Mouse (Mus musculus): ENCODE data around the gene Slc25a54.

Slc25a54 gene

DNA sequence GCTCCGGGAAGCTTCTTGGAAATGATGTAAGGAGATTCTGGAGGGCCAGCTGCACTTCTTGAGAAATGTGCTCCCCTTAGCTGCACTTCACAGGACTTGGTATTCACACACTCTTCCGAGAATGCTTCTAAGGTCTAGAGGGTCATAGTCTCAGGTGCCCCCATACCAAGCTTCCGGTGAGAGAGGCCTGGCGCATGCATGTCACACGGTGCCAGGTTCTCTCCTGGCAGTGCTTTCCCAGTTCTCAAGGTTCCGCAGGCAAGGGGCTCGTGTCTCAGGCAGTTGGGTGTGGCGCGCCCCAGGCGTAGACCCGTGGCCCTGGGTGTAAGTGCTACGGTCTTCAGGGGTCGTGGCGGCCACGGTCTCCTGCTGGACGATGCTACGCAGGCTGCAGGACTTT lies at the start of gene Slc25a54:
Gene Slc25a54, plus strand, starts transcription at position 301 of the 400 bp plus-strand sequence.
- no peak for DNase-seq (ENCODE audit: low read depth, low spot score)

DNA sequence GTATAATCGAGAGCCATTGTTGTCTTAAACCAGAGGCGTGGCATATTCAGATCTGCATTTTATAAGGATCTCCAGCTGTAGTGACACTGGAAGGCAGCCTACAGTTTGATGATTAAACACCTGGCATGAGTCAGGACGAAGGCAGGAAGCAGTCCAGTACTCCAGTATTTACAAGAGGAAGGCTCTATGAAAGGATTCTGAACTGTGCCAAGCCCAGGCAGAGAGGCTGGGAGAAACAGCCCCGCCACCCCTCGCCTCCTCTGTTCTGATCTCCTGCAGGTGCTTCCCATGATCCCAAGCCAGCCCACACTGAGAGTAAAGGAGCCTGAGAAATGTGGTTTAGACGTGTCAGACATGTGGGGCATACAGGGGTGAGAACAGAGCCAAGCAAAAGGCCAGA lies 49.5 kb upstream of the Slc25a54 start:
- no peak for DNase-seq (ENCODE audit: low read depth, low spot score)

DNA sequence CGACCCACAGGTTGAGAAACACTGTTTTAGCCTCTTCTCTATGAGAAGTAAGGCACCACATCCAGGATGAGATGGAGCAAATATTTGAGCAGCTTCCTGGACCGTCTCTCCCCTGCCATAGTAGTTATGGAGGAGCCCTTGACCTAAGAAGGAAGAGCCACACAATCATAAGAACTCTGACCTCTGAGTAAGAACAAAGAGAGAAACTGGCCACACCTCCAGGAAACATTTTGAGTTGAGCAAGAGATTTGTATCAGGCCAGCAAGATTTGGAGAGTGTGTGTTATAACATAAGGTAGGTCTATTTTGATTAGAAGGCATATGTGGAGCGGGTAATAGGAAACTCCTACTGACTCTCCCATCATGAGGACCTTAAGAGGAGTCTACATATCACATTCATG lies 48.6 kb upstream of the Slc25a54 start:
- DNase-seq (ENCODE audit: low read depth, low spot score), result no peak

DNA sequence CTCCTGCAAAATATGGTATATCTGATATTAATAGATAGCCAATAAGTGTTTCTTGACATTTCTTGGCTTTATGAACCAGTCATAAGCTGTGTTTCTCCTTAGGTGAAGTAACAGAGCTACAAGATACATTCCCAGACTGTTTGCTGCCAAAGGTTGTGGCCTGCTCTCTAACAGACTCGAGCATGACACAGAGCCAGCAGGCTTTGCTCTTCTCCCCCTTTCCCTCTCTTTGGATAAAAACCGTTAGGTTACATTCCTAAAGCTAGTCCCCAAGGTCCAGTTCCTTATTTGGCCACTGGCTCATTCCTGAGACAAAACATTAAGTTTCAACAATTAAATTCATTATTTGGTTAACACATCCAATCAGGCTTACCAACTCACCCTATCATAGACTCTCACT lies 48.0 kb upstream of the Slc25a54 start:
- DNase-seq (ENCODE audit: low read depth, low spot score), result no peak

DNA sequence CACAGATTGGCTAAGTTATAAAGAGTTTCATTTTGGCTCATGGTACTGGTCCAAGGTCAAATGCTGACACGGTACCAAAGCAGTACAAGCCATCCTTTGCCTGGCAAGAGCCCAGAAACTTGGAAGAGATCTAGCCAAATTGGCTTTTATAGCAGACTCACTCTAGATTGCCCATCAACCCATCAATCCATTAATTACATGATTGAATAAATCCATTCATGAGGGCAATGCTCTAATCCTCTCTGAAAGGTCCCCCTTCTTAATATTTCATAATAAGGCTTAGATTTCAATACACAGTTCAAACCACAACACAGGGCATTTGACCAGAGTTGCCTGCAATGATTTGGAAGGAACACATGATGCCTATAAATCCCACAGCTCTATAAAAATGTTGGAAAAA lies 45.9 kb upstream of the Slc25a54 start:
- DNase-seq (ENCODE audit: low read depth, low spot score), result no peak

DNA sequence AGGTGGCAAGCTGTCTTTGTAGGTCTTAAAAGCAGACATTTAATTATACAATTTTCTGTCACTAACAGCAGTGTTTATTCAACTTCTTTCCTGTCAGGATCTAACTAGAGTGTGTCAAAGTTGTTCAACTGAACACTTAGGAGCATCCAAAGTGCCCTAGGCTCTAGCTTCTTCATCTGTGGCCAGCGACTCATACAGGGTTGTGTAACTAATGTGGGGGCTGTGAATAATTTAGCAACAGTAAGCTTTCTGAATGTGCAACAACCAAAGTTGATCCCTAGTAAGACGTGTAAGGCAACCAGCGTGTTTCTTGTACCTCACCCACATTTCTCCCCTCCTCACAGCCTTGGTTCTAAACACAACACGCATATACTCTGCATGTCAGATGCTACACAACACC lies 39.4 kb upstream of the Slc25a54 start:
- no peak for DNase-seq (ENCODE audit: low read depth, low spot score)

DNA sequence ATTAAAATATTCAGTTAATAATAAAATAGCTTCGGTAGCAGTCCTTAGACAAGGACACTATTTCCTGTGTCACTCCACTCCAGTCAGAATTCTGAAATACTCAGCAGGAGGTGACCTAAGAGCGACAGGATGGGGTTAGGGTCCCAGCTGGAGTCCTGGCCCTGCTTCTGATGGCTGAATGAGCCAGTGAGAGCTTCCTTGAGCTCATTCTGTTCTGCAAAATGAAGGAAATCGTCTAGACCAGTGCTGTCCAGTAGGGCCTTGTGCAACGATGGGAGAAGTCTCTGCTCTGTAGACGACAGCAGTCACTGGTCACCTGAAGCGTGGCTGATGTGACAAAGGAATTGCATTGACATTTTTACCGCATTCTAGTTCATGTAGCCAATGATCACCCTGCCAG lies 36.9 kb upstream of the Slc25a54 start:
- DNase-seq (ENCODE audit: low read depth, low spot score), result no peak

DNA sequence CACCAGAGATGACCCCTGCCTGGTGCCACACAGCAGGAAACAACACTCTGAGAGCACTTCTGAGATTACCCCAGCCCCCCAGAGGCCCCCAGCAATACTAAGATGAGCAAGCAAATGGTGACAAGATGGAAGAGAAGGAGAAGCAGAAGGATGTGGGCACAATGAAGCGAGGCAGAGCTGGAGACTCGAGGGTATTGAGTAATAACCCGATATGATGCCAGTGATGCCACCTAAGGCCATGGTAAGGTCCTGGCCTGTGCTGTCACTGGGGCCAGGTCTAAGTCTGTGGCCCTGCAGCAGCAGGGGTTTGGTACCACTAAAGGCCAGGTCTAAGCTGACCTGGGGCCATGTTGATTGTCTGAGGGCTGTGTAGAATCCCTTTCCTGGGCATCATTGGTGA lies 33.8 kb upstream of the Slc25a54 start:
- DNase-seq (ENCODE audit: low read depth, low spot score), result no peak

DNA sequence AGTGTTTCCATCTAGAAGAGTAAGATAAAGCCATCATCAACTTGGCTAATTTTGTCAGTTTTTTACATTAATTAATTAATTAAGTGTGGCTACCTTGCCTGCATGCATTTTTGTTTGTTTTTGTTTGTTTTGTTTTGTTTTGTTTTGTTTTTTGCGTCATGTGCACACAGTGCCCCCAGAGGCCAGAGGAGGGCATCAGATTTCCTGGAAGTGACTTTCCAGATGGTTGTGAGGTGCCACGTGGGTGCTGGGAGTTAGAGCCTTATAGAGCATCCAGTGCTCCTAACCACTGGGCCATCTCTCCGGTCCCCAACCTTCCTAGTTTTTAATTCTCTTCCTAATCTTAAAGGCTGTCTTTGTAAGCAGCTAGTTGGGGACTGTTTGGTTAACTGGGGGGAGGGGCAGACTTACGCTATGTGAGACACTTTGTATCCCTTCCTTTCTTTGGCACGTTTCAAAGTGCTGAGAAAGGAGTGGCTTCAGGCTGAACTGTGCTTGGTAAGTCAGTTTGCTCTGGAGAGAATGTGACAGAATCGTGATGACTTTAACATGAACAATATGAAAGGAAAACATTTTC lies 32.5 kb upstream of the Slc25a54 start:
- no peak for DNase-seq (ENCODE audit: low read depth, low spot score)

DNA sequence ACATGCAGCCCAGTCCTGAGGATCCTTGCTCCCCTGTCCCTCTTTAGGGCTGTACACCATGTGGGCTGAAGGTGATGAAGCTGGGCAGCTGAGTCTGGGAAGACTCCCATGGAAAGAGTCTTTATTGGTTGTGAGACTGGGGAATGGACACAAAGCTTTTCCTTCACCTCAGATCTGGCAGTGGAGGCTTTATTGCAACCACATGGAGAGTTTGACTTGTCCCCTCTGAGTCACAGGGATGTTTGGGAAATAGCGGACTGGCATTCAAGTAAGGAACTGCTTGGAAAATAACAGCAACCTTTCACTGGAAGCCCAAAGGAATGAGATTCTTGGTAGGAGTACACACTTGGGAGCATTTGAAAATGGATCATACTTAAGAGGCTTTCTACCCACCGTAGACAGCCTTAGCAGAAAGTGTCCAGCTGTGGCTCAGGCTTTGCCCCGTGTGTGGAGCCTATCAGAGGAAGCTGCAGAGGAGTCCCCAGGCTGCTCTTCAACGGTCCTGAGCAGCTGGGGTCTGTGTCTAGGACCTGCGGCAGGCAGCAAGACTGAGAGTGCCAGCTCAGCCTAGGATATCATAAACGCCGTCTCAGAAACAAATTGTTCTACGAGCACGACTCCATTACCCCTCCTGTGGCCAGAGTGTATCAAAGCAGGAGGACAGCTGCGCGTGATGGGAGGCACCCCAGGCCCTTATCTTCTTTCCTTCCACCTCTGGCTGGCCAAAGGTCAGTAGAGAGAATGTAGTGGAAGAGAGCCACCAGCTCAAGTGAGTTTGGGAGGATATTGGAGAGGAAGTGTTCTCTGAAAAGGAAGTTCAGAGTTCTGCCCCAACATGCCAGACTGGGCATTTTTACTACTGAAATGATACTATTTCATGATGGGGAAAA lies 29.0 kb upstream of the Slc25a54 start:
- DNase-seq (ENCODE audit: low read depth, low spot score), result no peak

DNA sequence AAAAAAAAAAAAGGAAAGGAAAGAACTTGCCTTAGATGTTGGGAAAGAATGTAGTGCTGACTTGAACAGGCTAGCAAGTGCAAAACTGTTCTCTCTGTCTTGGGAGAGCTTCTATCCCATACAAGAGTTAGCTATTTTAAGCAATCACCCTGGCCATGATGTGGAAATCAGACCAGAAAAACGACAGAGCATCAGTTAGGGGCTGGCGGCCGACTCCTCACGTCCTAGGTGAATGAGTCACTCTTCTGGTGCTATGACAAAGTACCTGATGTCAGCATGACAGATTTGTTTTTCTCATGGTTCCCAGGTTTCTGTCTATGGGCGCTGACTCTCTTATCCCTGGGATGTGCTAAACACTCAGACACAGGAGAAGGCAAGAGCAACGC lies 28.3 kb upstream of the Slc25a54 start:
- no peak for DNase-seq (ENCODE audit: low read depth, low spot score)

DNA sequence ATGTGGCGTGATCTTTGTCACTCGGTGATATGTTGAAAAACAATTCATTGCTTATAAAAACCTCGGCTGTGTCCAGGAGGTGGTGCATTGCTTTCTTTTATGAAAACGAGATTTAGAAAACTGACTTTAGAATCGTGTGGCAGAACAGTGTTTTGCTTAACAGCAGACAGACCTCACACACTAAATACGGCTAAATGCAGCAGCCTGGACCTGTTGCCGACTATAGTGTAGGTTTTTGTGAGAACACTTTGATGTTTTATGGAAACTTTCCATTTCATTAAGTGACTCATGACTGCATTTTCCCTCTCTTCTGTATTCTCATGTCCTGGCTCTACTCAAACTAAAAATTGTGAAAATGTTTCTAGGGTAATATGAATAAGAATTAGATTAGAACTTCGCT lies 20.4 kb upstream of the Slc25a54 start:
- DNase-seq (ENCODE audit: low read depth, low spot score), result no peak

DNA sequence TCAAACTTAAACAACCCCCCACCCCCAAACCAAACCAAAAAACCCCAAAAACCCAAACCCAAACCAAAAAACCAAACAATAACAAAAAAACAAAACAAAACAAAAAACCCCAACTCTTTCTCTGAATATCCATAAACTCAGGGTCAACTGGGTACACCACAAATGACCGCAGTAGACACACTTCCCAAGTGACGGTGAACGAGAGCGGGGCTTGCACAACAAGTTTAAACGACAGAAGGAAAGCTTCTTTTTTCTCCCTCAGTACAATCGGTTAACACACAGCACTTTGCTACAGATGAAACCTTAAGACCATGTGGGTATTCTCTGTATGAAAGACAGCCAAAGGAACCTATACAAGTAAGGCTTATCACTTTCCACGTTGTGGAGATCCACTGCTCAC lies 17.9 kb upstream of the Slc25a54 start:
- no peak for DNase-seq (ENCODE audit: low read depth, low spot score)

DNA sequence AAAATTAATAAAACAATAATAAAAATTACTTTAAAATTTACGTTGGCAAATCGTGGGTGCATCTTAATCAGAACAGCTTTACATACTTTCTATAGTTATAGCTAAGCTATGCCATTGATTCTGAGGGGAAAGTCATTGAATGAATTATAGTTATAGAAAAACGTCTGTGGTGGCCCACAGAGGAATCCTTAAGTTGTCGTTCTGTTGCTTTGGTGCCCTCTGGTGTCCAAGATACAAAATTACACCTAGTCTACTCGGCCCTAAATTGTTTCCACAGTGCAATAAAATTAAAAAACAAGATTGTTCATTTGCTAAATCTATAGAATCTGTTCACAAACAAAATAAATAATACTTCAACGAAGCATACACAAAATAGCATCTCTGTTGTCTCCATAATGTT lies 17.3 kb upstream of the Slc25a54 start:
- peak; percentile 68 for DNase-seq (ENCODE audit: low read depth, low spot score)

DNA sequence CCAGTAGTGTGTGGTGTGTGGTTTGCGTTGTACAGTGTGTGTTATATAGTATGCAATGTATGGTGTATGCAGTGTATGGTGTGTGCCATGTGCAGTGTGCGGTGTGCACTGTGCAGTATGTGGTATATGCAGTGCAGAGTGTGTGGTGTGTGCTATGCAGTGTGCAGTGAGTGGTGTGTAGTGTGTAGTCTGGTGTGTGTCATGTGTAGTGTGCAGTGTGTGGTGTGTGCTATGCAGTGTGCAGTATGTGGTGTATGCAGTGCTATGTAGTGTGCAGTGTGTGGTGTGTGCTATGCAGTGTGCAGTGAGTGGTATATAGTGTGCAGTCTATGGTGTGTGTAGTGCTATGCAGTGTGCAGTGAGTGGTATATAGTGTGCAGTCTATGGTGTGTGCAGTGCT lies 4.1 kb downstream of the Slc25a54 start:
- no peak for DNase-seq (ENCODE audit: low read depth, low spot score)

DNA sequence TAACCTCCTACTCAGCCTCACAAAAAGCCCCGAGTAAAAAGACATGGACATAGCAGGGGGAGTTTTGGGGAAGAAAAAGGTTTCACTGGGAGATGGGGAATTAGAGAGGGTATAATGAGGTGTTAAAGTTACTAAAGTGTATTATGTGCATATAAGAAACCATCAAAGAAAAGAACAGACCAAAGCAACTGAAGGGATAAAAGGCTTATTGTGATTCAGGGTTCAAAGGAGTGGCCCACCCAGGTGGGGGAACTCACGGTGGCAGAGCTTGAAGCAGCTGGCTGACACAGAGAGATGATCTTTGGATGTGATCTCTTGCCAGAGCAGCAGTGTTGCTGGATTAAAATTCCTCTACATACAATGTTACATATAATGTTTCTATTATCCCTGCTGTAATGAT lies 8.2 kb downstream of the Slc25a54 start:
- DNase-seq (ENCODE audit: low read depth, low spot score), result no peak

DNA sequence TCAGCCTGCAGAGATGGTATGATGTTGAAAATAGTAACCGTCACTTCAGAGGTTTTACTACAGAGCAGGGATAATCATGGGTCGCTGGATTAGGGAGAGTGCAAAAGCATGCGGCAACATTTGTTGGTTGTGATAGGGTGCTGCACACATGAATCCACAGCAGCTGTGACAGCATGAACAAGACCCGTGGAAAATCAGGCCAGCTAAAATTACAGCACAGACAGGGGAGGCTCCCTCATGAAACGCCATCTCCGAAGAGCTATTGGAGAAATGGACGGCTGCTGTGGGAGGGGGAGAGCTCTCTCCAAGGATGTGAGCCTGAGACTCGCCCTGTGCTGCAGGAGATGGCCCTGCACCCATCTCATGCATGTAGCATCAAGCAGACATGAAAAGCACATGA lies 24.4 kb downstream of the Slc25a54 start:
- DNase-seq (ENCODE audit: low read depth, low spot score), result no peak

DNA sequence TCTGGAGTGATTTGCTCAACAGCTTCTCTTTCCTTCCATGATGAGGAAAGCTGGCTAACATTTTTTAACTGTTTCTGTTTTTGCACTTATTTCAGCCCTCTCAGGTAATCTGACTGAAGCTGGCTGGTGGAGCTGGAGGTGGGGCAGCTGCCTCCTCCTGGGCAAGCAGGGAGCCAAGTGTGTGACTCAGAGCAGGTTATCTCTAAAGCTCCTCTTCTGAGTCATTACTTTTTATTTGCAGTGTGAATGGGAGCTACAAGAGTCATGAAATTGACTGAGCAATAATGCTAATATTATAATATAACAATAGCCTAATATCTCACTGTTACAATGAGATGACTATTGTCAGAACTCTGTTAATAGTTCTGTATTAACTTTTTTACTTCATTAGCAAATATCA lies 36.9 kb downstream of the Slc25a54 start:
- no peak for DNase-seq (ENCODE audit: low read depth, low spot score)

DNA sequence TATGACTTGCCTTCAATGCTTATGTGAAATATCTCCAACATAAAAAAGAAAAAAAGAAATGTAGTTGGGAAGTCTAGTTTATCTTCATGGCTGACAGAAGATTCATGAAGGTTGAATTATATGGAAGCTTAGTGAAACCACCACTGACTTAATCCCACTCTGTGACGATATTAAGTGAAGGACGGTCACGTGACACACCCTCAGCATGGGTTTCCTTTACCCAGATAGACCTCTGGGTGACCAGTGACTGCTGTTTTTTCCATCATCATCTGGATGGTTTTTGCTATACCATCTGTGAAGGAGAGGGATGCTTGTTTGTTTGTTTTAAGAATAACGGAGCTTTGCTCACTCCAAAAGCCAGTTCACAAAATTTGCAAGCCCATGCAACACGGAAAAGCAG lies 39.3 kb downstream of the Slc25a54 start:
- no peak for DNase-seq (ENCODE audit: low read depth, low spot score)

DNA sequence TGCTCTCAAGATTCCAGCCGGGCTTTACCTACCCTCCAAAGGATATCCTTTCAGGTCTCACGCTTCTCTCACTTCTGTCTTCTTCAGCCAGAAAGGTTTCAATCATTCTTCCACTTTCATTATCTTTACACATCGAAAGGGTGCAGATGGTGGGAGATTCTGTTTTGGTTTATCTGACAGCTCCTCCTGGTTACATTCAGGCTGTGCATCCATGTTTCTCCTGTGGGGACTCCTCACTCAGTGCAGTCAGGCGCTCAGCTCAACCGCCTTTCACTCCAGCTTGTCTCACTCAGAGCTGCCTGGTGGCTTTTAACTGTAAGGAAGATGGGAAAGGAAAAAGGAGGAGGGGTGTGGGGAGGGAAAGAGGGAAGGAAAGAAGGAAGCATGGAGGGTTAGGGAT lies 39.7 kb downstream of the Slc25a54 start:
- DNase-seq (ENCODE audit: low read depth, low spot score), result no peak

DNA sequence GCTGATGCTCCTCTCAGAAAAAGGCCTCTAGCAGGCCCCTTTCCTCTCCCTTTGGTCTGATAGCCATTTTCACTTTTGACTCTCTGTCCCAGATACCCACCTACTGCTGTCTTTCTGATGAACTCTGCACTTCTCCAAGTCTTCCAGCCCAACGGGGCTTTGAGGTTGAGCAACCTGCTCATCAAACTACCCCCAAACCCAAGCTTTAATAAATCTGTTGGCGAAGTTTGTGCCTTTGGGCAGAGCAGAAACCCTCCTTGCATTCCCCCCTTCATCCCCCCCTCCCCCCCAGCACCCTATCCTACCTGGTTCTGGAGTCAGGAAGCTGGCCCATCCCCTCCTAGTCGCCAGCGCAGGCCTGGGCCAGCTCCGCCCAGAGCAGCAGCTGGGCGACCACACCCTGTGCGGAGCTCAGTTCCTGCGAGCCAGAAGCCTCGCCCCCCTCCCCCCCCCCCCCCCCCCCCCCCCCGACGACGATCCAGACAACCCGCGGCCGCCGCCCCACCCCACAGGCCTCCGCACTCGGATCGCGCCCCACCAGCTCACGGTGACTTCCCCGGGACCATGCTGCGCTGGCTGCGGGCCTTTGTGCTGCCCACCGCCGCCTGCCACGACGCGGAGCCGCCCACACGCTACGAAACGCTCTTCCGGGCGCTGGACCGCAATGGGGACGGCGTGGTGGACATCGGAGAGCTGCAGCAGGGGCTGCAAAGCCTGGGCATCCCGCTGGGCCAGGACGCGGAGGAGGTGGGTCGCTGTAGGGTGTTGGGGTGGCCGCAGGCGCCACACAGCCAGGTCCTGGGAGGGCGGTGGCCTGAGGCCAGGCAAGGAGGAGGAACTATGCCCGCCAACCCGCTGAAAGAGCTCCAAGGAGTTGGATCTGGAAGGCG lies 42.6 kb downstream of the Slc25a54 start, which contains the start of gene Slc25a24:
Gene Slc25a24, plus strand, starts transcription at position 509 of the 890 bp plus-strand sequence.
- peak; percentile 44 for DNase-seq (ENCODE audit: low read depth, low spot score)

DNA sequence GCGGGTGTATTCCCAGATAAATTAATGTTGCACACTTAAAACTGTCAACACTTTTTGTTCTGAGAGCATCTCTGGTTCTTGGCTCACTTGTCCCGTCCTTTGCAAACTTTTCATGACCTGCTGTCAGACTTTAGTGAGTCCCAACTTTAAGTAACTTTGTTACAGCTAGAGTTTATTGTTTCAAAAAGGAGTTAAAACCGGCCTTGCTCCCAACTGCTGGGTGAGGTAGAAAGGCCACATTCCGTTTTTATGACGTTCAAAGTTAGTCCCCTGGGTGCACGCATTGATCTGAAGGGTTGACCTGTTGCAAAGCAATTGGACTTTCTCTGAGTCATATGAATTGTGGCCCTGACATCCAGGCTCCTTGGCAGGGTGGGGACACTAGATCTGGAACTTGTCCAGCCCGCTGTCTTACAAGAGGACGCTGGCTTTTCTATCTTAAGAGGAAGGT lies 43.3 kb downstream of the Slc25a54 start:
- peak; percentile 46 for DNase-seq (ENCODE audit: low read depth, low spot score)
